Mouse (Mus musculus) lung, postnatal 0 days (tissue): ENCODE data around the gene Btbd8. TPM values are rescaled to one million over a fixed set of nuclear protein-coding genes. Genes with fewer than 3 reads are reported as not detected.

ENCODE experiments used
- ATAC-seq: fragments of 200-750 bp; cut with Nextera tagmentation; 2 replicates; pipeline ENCODE4 v1.8.0; 2017; ENCODE audit warnings: moderate library complexity
- DNase-seq: peaks from one replicate; pipeline ENCODE4 v3.0.0-alpha.2; 2016; ENCODE audit warnings: low spot score
- H3K27ac ChIP-seq: fragments of 300-500 bp; sonication (generic); 2 replicates; pipeline ENCODE4 v1.5.1; 2014; ENCODE audit warnings: antibody characterized with exemption, mild to moderate bottlenecking, low read length, mixed read lengths
- H3K27me3 ChIP-seq: fragments of 300-500 bp; sonication (generic); replicated peaks from 2 replicates; pipeline ENCODE4 v1.6.1; 2014; ENCODE audit warnings: low read length, mixed read lengths; ENCODE audit not compliant: insufficient read depth
- H3K36me3 ChIP-seq: fragments of 300-500 bp; sonication (generic); 2 replicates; pipeline ENCODE4 v1.6.1; 2014; ENCODE audit warnings: low read length, mixed read lengths; ENCODE audit not compliant: insufficient read depth
- H3K4me1 ChIP-seq: fragments of 300-500 bp; sonication (generic); 2 replicates; pipeline ENCODE4 v1.6.1; 2014; ENCODE audit warnings: antibody characterized with exemption, low read depth, low read length, mixed read lengths; ENCODE audit not compliant: insufficient read depth
- H3K4me2 ChIP-seq: fragments of 300-500 bp; sonication (generic); replicated peaks from 2 replicates; pipeline ENCODE4 v1.6.1; 2014; ENCODE audit warnings: low read depth, mild to moderate bottlenecking, low read length, moderate library complexity, mixed read lengths
- H3K4me3 ChIP-seq: fragments of 300-500 bp; sonication (generic); 2 replicates; pipeline ENCODE4 v1.5.1; 2014; ENCODE audit warnings: low read depth, low read length
- H3K9ac ChIP-seq: fragments of 300-500 bp; sonication (generic); replicated peaks from 2 replicates; pipeline ENCODE4 v1.6.1; 2014; ENCODE audit warnings: low read depth, mild to moderate bottlenecking
- H3K9me3 ChIP-seq: fragments of 300-500 bp; sonication (generic); 2 replicates; pipeline ENCODE4 v1.6.1; 2016; ENCODE audit warnings: low read length, mixed read lengths
- CTCF ChIP-seq: IDR thresholded peaks from 2 replicates; pipeline ENCODE4 v1.5.1; 2016; ENCODE audit warnings: antibody characterized with exemption, mild to moderate bottlenecking
- EP300 ChIP-seq: IDR thresholded peaks from 2 replicates; pipeline ENCODE4 v1.6.1; 2016; ENCODE audit warnings: antibody characterized with exemption, mild to moderate bottlenecking, control low read depth
- WGBS: fragments of 180-500 bp; shearing (Covaris S2); extraction: QIAGEN DNeasy Blood & Tissue Kit; methylation state at CpG from one replicate; pipeline ENCODE4 v1.1.7; 2014; 5-methylcytosine and 5-hydroxymethylcytosine counted together
- polyA plus RNA-seq: library from polyadenylated mRNA; unstranded; fragments of >200 nt; fragmentation: Nextera tagmentation; extraction: Ambion mirVana; gene quantifications from 2 replicates; pipeline ENCODE4 v1.2.1, GENCODE M21; 2015

Gene Btbd8
- 2.1 and 2.4 TPM in 2 replicates for polyA plus RNA-seq

DNA sequence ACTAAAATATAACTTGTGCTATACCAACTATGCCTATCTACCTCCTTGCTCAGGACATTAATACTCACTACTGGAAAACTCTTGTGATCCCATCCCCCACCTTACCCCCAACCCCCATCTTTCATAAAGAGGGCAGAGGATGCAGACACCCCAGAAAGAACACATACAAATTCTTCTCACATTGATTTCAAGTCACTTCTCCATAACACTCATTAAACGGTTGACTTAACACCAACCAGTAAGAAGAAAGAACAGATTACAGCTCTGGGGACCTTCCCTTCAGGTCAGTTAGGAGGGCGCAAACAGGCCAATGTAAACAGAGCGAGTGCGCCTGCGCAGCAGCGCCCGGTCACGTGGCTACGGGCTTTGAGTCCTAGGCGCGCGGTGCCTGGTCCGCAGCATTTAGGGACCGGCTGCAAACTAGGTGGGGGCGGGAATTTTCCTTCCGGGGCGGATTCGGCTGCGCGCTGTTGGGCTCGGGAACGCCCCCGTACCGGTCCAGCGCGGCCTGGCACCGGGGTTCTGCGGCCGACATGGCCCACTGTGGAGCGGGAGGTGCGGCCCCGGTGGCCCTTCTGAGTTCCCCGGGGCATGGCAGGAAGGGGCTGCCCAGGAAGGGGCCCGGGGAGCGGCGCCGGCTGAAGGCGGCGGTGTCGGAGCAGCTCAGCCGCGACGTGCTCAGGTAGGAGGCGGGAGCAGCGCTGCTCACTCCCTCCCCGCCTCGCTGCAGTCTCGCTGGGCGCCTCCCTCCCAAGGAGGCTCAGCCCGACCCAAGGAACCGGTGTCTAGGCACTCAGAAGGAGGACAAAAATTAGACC is at the start of gene Btbd8:
Gene Btbd8 (plus strand): TSS at position 534 of the 818 bp plus-strand sequence.
- no peaks in the 10 kb centered on the region for H3K36me3 ChIP-seq
- H3K4me1 ChIP-seq = 0 out of 2 replicates have a peak, but pooled peaks cover 6% of the 10 kb centered on the region
- H3K4me3 ChIP-seq = peak within 1 kb of the TSS; percentile 74
- H3K9me3 ChIP-seq = no peaks in the 10 kb centered on the region
- WGBS = 0% methylated on average over 49 of the region's 51 CpGs
- no peaks in the 10 kb centered on the region for H3K27me3 ChIP-seq
- peak; percentile 95 for ATAC-seq
- peak within 1 kb of the TSS; percentile 69 for H3K9ac ChIP-seq
- peak within 1 kb of the TSS; percentile 79 for H3K27ac ChIP-seq
- TF ChIP-seq EP300 = no peak
- TF ChIP-seq CTCF = peak; percentile 14; the same call in 1 of the 2 replicates
- peak; percentile 94 for DNase-seq
- H3K4me2 ChIP-seq = peak within 1 kb of the TSS; percentile 73

DNA sequence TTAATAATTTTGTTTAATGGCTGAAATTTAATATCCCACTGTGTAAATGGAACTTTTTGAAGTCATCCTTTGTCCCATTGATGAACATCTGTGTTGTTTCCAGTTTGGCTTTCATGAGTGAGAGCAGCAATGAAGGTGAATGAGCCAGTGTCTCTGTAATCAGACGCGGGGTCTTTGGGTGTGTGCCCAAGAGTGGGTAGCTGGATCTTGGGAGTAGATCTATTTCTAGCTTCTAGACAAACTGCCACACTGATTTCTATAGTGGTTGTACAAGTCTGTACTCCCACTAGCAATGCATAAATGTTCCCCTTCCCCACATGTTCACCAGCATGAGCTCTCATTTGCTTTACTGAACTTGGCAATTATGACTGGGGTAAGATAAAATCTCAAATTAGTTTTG is 48.4 kb upstream of the Btbd8 start:
- H3K9ac ChIP-seq = no peak overlapping the region
- ATAC-seq (no peak), DNase-seq (no peak)
- H3K27me3 ChIP-seq = no peaks in the 10 kb centered on the region
- no peaks in the 10 kb centered on the region for H3K4me1 ChIP-seq
- H3K4me2 ChIP-seq = no peak overlapping the region
- H3K36me3 ChIP-seq = no peaks in the 10 kb centered on the region
- H3K4me3 ChIP-seq = no peak overlapping the region
- 90% methylated on average over 2 of the region's 2 CpGs for WGBS
- H3K27ac ChIP-seq = no peak overlapping the region
- no peaks in the 10 kb centered on the region for H3K9me3 ChIP-seq
- TF ChIP-seq EP300 (no peak), CTCF (no peak)

DNA sequence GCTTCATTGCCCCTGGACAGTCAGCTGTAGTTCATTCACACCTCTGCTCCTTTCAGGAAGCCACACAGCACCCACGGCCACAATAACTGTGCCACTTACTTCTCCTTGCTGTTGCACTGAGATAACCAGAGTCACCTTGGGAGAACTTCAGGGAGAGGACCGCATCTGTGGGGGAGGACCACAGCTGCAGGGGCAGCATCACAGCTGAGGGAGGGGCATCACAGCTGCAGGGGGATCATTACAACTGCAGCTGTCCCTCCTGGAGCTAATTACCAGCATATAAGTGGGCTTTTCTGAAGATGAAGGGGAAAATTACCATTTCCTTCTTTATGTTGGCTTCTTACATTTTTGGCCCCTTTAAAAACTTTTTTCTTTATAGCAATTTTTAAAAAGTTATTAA is 43.4 kb upstream of the Btbd8 start:
- Histone ChIP-seq H3K4me2 (no peak overlapping the region), H3K4me1 (no peaks in the 10 kb centered on the region), H3K9me3 (no peaks in the 10 kb centered on the region), H3K4me3 (no peak overlapping the region), H3K27me3 (no peaks in the 10 kb centered on the region), H3K9ac (no peak overlapping the region), H3K36me3 (no peaks in the 10 kb centered on the region), H3K27ac (no peak overlapping the region)
- no peak for ATAC-seq
- 50% methylated on average over 2 of the region's 2 CpGs for WGBS
- TF ChIP-seq CTCF (no peak), EP300 (no peak)
- DNase-seq = no peak

DNA sequence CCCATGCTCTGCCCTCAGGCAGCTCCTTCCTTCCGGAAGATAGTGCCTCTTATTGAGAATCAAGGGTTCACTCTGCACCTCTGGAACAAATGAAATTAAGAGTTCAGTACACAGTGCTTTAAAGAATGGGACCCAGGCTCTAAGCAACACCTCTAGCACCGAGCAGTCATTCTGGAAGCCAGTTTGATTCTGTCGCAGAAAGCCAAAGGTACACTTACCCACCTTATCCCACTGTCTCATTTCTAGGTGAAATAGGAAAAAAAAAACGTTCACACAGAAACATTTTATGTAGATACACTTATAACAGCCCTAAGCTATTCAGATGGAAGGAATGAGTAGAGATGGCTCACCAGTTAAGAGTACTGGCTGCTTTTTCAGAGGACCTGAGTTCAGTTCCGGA is 35.4 kb upstream of the Btbd8 start, which contains the start of gene Ephx4:
Gene Ephx4 (plus strand): TSS at position 301 of the 400 bp plus-strand sequence.
- DNase-seq (no peak), ATAC-seq (no peak)
- no peak for TF ChIP-seq EP300
- no peak for TF ChIP-seq CTCF
- WGBS = 13% methylated on average over 5 of the region's 5 CpGs
- peak within 1 kb of the TSS; percentile 84 for H3K4me2 ChIP-seq
- peak within 1 kb of the TSS; percentile 47 for H3K4me3 ChIP-seq
- no peaks in the 10 kb centered on the region; the same call in 1 of the 2 replicates for H3K4me1 ChIP-seq
- 0 out of 2 replicates have a peak within 1 kb of the TSS, but pooled peaks have one; percentile 8 for H3K9ac ChIP-seq
- no peaks in the 10 kb centered on the region for H3K36me3 ChIP-seq
- no peak within 1 kb of the TSS for H3K27ac ChIP-seq
- no peaks in the 10 kb centered on the region for H3K9me3 ChIP-seq
- 0 out of 2 replicates have a peak, but pooled peaks cover 9% of the 10 kb centered on the region for H3K27me3 ChIP-seq

DNA sequence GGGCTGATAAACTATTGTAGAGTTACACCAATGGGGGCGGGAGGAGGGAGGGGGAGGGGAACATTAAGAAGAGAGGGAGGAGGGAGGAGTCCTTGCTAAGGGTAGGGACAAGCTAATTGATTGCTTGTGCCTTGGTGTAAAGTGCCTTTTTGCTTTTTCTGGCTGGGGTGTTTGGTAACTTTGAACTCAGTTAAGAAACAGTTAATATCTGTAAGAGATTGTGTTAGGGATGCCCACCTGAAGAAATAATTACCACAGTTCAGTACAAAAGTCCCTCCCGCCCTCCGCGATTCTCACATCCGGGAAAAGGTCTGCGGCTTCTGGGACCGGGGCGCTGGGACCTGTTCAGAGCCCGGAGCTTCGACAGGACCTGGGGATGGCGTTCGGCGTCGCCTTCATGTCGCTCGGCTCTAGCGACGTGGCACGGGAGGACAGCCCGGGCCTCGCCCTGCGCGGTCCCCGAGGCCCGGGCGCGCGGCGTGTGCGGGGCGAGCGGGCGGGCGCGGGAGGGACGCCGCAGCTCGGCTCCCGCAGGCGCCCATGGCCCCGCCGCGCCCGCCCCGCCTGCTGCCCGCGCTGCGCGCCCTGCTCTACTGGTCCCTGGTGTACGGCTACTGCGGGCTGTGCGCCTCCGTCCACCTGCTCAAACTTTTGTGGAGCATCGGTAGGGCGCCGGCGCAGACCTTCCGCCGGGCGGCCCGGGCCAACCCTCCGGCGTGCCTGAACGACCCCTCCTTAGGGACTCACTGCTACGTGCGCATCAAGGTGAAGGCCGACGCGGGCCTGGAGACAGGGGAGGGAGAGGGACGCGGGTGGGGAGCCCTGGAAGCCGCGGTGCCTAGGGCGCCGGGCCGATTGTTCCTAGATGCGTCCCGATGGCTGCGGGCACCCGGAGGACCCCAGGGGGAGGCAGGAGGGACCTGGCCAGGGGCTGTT is 34.5 kb upstream of the Btbd8 start:
- ATAC-seq = peak; percentile 56
- 0 out of 2 replicates have a peak, but pooled peaks cover 9% of the 10 kb centered on the region for H3K27me3 ChIP-seq
- H3K27ac ChIP-seq = no peak overlapping the region
- H3K9ac ChIP-seq = 0 out of 2 replicates have a peak overlapping the region, but pooled peaks have one; percentile 8
- H3K4me1 ChIP-seq = no peaks in the 10 kb centered on the region; the same call in 1 of the 2 replicates
- 1% methylated on average over 46 of the region's 80 CpGs for WGBS
- H3K9me3 ChIP-seq = no peaks in the 10 kb centered on the region
- peak overlapping the region; percentile 47 for H3K4me3 ChIP-seq
- peak overlapping the region; percentile 84 for H3K4me2 ChIP-seq
- DNase-seq = peak; percentile 9
- H3K36me3 ChIP-seq = no peaks in the 10 kb centered on the region
- TF ChIP-seq CTCF (no peak), EP300 (no peak)
